Mouse (Mus musculus) urinary bladder, postnatal 14 days (tissue): ENCODE measurements around the gene Fam219a.
A peak's percentile ranks its signal among the peaks of the same experiment; 100 is the strongest.

Experiments used
- DNase-seq: peaks from one replicate; pipeline ENCODE4 v3.0.0; 2021; ENCODE audit warnings: low spot score

Gene Fam219a

GRCm38 (mm10) chr4:41470051-41470683 lies 99.2 kb downstream of the Fam219a start:
- no peak for DNase-seq

- no peak for DNase-seq
Measured at GRCm38 (mm10) chr4:41469199-41469598, 100.1 kb downstream of the Fam219a start.

GRCm38 (mm10) chr4:41468396-41469080 lies 100.8 kb downstream of the Fam219a start:
- peak; percentile 65 for DNase-seq
